Mouse (Mus musculus): Measurements from ENCODE around the gene Tmem102. TPM values are rescaled to one million over a fixed set of nuclear protein-coding genes. Genes with fewer than 3 reads are reported as not detected.

Tmem102 gene
- polyA plus RNA-seq, 1 experiment: 0.28 TPM

DNA sequence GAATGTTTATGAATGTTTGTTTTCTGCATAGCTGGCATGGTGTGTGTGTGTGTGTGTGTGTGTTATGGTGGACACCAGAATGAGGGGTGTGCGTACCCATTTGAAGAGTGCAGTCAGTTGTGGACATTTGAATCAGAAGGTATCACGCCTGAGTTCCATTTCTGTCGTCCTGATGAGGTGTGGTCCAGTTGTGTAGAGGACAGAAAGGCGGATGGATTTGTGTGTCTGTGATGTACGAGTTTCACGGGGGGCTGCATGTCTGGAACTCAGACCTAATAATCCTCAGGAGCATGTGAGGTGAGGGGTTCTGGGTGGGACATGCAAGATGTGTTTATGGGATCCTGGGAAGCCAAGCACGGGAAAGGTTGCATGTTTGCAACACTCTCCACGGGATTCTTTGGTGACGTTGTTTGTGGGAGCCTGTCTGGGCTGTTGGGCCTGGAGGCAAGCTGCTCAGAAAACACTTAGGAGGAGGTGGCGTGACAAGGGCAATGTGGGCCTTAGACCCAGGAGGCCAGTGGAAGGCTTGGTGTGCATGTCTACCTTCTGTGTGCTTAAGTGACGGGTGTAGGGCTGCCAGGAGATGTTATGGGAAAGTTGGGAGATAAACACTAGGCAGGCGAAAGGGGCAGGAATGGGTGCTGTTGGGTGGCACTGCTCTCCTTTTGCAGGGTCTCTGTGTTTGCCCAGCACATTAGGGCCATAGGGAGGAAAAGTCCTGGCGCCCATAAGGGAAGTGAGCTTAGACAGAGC lies 38.4 kb downstream of the Tmem102 start:
- Histone ChIP-seq H3K4me3 (replicated peaks; ENCODE audit: insufficient read depth, low read depth, low read length) (peak overlapping the region; percentile 87), H3K27ac (ENCODE audit: insufficient read depth, low read length) (peak overlapping the region; percentile 99; the same call in 1 of the 2 replicates), H3K4me1 (ENCODE audit: control insufficient read depth, insufficient read depth, low read length) (peaks cover 17% of the 10 kb centered on the region; the same call in 1 of the 2 replicates), H3K27me3 (ENCODE audit: control insufficient read depth, insufficient read depth, low read length) (no peaks in the 10 kb centered on the region)
- TF ChIP-seq POLR2A (IDR thresholded peaks at IDR 0.05; ENCODE audit: borderline replicate concordance, insufficient read depth, low read length): no peak
- TF ChIP-seq CTCF (IDR thresholded peaks at IDR 0.05; ENCODE audit: borderline replicate concordance, insufficient read depth, low read depth, low read length): no peak
- DNase-seq: peak; percentile 51 to 52
- 20% methylated on average over 13 of the region's 13 CpGs for WGBS

DNA sequence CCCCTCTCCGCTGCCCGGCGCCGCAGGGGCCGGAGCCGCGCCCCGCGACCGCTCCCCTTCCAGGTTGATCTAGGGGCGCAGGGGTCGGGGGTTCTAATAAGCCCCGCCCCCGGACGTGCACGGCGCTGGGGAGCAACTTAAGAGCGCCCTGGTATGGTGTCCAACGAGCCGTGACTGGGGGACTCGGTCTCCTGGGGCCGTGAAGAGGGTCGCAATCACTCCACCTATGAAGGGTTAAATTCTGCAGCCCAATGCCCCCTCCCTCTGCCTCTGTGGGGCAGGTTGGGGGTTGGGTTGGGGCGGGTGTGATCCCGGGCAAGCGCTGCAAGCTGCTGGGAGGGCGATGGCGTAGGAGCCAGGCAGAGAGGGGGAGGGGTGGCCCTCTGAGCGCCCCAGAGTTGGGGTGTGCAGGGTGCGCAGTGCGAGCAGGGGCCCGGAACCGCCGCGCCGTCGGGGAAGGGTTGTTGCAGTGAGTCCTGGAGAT lies 39.3 kb downstream of the Tmem102 start:
- peak overlapping the region; percentile 99 for H3K27ac ChIP-seq (ENCODE audit: insufficient read depth, low read length)
- TF ChIP-seq CTCF (IDR thresholded peaks at IDR 0.05; ENCODE audit: borderline replicate concordance, insufficient read depth, low read depth, low read length) (no peak), POLR2A (IDR thresholded peaks at IDR 0.05; ENCODE audit: borderline replicate concordance, insufficient read depth, low read length) (0 out of 2 replicates have a peak, but pooled peaks have one; percentile 38)
- under 1% methylated on average over 36 of the region's 37 CpGs for WGBS
- peaks cover 17% of the 10 kb centered on the region; the same call in 1 of the 2 replicates for H3K4me1 ChIP-seq (ENCODE audit: control insufficient read depth, insufficient read depth, low read length)
- H3K4me3 ChIP-seq (replicated peaks; ENCODE audit: insufficient read depth, low read depth, low read length): peak overlapping the region; percentile 87
- no peaks in the 10 kb centered on the region for H3K27me3 ChIP-seq (ENCODE audit: control insufficient read depth, insufficient read depth, low read length)
- peak; percentile 80 to 82 for DNase-seq

DNA sequence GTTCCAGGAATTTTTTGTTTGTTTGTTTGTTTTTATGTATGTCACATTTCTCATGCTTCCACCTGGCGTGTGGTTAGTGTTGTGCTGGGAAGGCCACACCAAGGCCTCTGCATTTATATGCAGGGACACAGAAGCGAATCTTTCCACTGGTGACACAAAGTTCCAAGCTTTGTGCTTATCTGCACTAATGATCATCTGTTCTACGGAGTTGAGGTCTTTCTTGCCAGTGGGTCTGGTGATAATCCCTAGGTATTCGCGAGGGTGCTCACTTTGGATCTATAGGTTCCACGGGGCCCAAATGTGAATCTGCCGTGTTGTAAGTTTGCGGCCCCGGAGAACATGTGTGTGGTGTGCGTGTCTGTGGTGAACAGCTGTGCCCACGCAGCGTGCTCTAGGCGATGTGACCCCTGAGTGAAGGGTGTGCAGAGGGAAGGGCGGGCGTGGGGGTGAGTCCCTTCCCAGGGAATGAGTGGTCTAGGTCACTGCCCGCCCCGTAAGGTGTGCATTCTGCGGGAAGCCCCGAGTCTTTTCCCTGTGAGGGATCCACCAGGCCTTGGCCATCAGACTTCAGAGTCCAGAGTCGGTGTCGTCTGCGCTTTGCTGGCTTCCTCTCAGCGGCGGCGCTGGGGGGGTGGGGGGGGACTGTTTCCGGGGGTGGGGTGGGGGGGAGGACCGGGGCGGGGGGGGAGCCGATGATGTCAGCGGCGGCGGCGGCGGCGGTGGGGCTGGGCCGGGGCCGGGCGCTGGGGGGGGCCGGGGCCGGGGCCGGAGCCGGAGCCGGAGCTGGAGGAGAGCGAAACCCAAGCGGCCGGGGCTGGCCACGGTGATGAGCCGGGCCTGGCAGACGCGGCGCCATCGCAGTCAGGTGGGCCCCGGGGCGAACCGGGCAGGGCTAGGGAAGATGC lies 40.0 kb downstream of the Tmem102 start, which contains the start of gene Zbtb4:
Gene Zbtb4 (plus strand): TSS at position 692 of the 905 bp plus-strand sequence.
- 9% methylated on average over 40 of the region's 55 CpGs for WGBS
- peak within 1 kb of the TSS; percentile 99 for H3K27ac ChIP-seq (ENCODE audit: insufficient read depth, low read length)
- 0 out of 2 replicates have a peak, but pooled peaks have one; percentile 52 for TF ChIP-seq POLR2A (IDR thresholded peaks at IDR 0.05; ENCODE audit: borderline replicate concordance, insufficient read depth, low read length)
- TF ChIP-seq CTCF (IDR thresholded peaks at IDR 0.05; ENCODE audit: borderline replicate concordance, insufficient read depth, low read depth, low read length): no peak
- peaks cover 22% of the 10 kb centered on the region for H3K4me1 ChIP-seq (ENCODE audit: control insufficient read depth, insufficient read depth, low read length)
- H3K27me3 ChIP-seq (ENCODE audit: control insufficient read depth, insufficient read depth, low read length): no peaks in the 10 kb centered on the region
- peak; percentile 68 to 73 for DNase-seq
- H3K4me3 ChIP-seq (replicated peaks; ENCODE audit: insufficient read depth, low read depth, low read length): peak within 1 kb of the TSS; percentile 93

DNA sequence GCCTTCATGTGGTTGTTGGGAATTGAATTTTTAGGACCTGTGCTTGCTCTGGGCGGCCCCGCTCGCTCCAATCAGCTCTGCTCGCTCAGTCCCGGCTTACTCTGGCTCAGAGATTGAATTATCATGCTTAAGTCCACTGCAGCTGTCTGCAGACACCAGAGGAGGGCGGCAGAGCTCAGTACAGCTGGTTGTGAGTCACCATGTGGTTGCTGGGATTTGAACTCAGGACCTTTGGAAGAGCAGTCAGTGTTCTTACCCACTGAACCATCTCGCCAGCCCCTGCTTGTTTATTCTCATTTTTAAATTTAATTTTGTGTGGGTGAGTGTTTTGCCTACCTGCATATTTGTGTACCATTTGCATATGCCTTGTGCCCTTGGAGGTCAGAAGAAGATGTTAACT lies 41.9 kb downstream of the Tmem102 start:
- no peak overlapping the region for H3K27ac ChIP-seq (ENCODE audit: insufficient read depth, low read length)
- TF ChIP-seq CTCF (IDR thresholded peaks at IDR 0.05; ENCODE audit: borderline replicate concordance, insufficient read depth, low read depth, low read length) (no peak), POLR2A (IDR thresholded peaks at IDR 0.05; ENCODE audit: borderline replicate concordance, insufficient read depth, low read length) (no peak)
- no peaks in the 10 kb centered on the region for H3K27me3 ChIP-seq (ENCODE audit: control insufficient read depth, insufficient read depth, low read length)
- 70% methylated on average over 7 of the region's 7 CpGs for WGBS
- H3K4me1 ChIP-seq (ENCODE audit: control insufficient read depth, insufficient read depth, low read length): peaks cover 22% of the 10 kb centered on the region
- H3K4me3 ChIP-seq (replicated peaks; ENCODE audit: insufficient read depth, low read depth, low read length): no peak overlapping the region
- DNase-seq: no peak

DNA sequence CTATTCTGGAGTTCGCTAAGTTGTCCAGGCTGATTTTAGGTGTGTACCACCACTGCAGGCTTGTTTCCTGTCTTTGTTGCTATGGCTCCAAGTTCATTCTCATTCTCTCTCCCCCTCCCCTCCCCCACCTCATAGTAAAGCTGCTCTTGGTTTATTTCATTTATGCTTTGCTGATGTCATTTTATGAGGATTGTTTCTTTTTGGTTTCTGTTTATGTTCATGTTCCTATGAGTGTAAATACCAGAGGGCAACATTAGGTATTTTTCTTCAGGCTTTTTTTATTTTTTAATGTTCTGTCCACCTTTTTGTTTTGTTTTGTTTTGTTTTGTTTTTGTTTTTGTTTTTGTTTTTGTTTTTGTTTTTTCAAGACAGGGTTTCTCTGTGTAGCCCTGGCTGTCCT lies 43.6 kb downstream of the Tmem102 start, which contains the start of gene Slc35g3:
Gene Slc35g3 (minus strand): TSS at position 101 of the 400 bp plus-strand sequence.
- peaks cover 16% of the 10 kb centered on the region for H3K4me1 ChIP-seq (ENCODE audit: control insufficient read depth, insufficient read depth, low read length)
- 0 out of 2 replicates have a peak within 1 kb of the TSS, but pooled peaks have one; percentile 93 for H3K27ac ChIP-seq (ENCODE audit: insufficient read depth, low read length)
- no peaks in the 10 kb centered on the region for H3K27me3 ChIP-seq (ENCODE audit: control insufficient read depth, insufficient read depth, low read length)
- WGBS: 83% methylated on average over 1 of the region's 1 CpGs
- no peak for DNase-seq
- TF ChIP-seq POLR2A (IDR thresholded peaks at IDR 0.05; ENCODE audit: borderline replicate concordance, insufficient read depth, low read length) (no peak), CTCF (IDR thresholded peaks at IDR 0.05; ENCODE audit: borderline replicate concordance, insufficient read depth, low read depth, low read length) (no peak)
- H3K4me3 ChIP-seq (replicated peaks; ENCODE audit: insufficient read depth, low read depth, low read length): no peak within 1 kb of the TSS

DNA sequence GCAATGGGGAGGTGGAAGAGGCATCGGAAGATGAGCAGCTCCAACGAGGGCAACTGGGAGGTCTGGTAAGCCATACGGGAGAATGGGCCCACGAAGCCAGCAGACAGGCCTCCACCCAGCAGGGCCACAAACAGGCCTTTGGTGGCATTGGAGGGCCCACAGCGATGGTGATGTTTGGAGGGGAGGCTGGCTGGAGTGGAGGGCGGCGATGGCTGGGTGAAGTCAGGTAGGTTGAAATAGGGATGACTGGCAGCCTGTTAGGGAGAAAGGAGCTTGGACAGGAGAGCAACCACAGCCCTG lies 44.6 kb downstream of the Tmem102 start:
- DNase-seq: no peak
- TF ChIP-seq CTCF (IDR thresholded peaks at IDR 0.05; ENCODE audit: borderline replicate concordance, insufficient read depth, low read depth, low read length): no peak
- TF ChIP-seq POLR2A (IDR thresholded peaks at IDR 0.05; ENCODE audit: borderline replicate concordance, insufficient read depth, low read length): no peak
- Histone ChIP-seq H3K27ac (ENCODE audit: insufficient read depth, low read length) (0 out of 2 replicates have a peak overlapping the region, but pooled peaks have one; percentile 93), H3K4me1 (ENCODE audit: control insufficient read depth, insufficient read depth, low read length) (peaks cover 16% of the 10 kb centered on the region), H3K27me3 (ENCODE audit: control insufficient read depth, insufficient read depth, low read length) (no peaks in the 10 kb centered on the region), H3K4me3 (replicated peaks; ENCODE audit: insufficient read depth, low read depth, low read length) (no peak overlapping the region)
- whole genome bisulfite sequencing: 87% methylated on average over 7 of the region's 7 CpGs

DNA sequence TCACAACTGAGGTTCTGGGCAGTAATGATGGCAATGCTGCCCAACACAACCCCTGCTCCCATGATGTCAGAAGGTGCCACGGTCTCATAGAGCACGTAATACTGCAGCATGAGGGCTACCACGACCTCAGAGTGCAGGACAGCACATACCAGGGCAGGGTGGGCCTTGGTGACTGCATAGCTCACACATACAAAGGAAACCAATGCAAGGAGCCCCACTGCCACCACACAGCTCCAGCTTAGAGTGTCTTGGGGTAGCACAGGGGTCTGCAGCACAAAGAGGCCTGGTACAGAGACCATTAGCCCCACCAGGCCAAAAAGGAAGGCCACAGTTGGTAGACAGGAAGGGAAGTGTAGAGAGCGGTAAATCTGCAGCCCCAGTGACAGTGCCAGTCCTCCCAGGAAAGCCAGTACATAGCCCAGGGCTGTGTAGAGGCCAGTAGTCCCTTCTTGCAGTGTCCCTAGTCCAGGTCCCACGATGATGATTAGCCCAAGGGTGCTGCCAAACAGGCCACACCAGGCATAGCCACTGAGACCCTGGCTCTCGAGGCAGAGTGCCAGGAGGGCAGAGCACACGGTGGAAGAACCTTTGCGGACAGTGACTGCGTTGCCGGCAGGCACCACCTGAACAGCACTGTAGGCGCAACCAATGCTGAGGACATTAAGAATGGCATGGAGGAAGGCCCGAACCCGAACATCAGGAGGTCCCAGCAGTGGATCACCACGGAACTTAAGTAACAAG lies 45.1 kb downstream of the Tmem102 start:
- DNase-seq: peak; percentile 43 to 46
- Histone ChIP-seq H3K4me1 (ENCODE audit: control insufficient read depth, insufficient read depth, low read length) (peaks cover 13% of the 10 kb centered on the region), H3K27me3 (ENCODE audit: control insufficient read depth, insufficient read depth, low read length) (no peaks in the 10 kb centered on the region), H3K4me3 (replicated peaks; ENCODE audit: insufficient read depth, low read depth, low read length) (peak overlapping the region; percentile 7), H3K27ac (ENCODE audit: insufficient read depth, low read length) (peak overlapping the region; percentile 93)
- TF ChIP-seq CTCF (IDR thresholded peaks at IDR 0.05; ENCODE audit: borderline replicate concordance, insufficient read depth, low read depth, low read length): no peak
- no peak for TF ChIP-seq POLR2A (IDR thresholded peaks at IDR 0.05; ENCODE audit: borderline replicate concordance, insufficient read depth, low read length)
- WGBS: 62% methylated on average over 14 of the region's 14 CpGs

Measured in cerebellum, adult 2 months (tissue).